Mouse (Mus musculus): ENCODE measurements at regions not wholly inside any gene's neighbourhood (a gene's known extent, or its start where the extent isn't known, plus 50 kb on each side); places are given as distances from the start of the nearest gene placed in this dataset.

DNA sequence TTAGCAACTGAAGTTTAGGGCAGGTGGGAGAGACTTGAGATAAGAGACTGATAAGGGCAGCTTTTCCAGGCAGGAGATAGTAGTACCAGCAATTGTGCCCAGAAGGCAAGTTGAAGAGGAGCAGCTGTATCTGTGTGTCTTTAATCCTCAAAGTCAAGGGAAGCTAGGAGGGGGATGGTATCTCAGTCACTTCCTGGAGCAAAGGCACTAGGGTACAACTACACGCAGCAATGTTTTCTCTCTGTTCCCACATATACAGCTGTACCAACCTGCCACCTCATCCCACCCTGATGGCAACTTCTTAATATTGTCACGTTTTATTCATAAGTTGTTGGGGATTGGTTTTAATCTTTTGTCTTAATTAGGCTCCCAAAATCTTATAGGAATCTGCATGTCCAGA lies 97.8 kb upstream of the Arid2 start:
- Histone ChIP-seq H3K4me1 (ENCODE audit: control insufficient read depth, insufficient read depth, low read length) (no peaks in the 10 kb centered on the region), H3K4me3 (replicated peaks; ENCODE audit: extremely low read depth, low read depth, low read length) (no peak overlapping the region)
- TF ChIP-seq CTCF (IDR thresholded peaks at IDR 0.05; ENCODE audit: insufficient read depth, low read length): no peak
- TF ChIP-seq POLR2A (IDR thresholded peaks at IDR 0.05; ENCODE audit: borderline replicate concordance, extremely low read depth, low read depth, low read length): no peak
- WGBS: 63% methylated on average over 2 of the region's 2 CpGs
- DNase-seq: no peak

DNA sequence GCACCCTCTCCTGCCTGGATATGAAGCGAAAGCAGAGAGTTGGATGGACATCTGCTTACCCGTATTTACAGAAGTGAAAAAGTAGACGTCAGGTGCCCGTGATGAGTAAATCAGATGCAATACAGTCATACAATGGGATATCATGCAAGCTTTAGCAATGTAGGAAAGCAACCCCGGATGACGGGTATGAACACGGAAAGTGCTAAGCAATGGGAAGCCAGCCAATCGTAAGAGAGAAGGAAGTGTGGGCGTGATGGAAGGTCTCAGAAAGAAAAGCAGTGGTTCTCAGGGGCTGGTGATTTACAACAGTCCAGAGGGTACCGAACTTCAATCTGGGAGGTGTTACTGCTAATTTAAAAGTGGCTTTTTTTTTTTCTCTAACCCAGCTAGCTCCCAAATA lies 89.9 kb upstream of the Arid2 start:
- no peak overlapping the region for H3K4me3 ChIP-seq (replicated peaks; ENCODE audit: extremely low read depth, low read depth, low read length)
- TF ChIP-seq POLR2A (IDR thresholded peaks at IDR 0.05; ENCODE audit: borderline replicate concordance, extremely low read depth, low read depth, low read length) (no peak), CTCF (IDR thresholded peaks at IDR 0.05; ENCODE audit: insufficient read depth, low read length) (no peak)
- DNase-seq: no peak
- WGBS: 63% methylated on average over 10 of the region's 10 CpGs
- no peaks in the 10 kb centered on the region for H3K4me1 ChIP-seq (ENCODE audit: control insufficient read depth, insufficient read depth, low read length)

DNA sequence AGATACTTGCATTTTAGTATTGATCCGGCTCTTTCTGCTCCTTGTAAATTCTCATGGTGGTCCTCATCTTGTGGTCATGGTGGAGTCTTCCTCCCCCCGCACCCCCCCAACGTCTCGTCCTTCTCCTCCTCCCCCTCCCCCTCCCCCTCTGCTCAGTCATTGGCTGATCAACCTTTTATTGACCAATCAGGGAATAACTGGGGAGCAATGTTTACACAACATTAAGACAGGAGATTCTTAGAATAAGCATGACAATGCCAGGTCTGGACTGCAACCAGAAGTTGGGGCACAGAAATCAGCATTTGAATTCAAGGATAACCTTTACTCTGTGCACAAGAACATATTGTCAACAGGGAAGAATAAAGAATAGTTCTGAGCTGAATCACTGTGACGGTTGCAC lies 89.4 kb upstream of the Arid2 start:
- H3K4me3 ChIP-seq (replicated peaks; ENCODE audit: extremely low read depth, low read depth, low read length): no peak overlapping the region
- WGBS: 51% methylated on average over 5 of the region's 5 CpGs
- no peaks in the 10 kb centered on the region for H3K4me1 ChIP-seq (ENCODE audit: control insufficient read depth, insufficient read depth, low read length)
- no peak for DNase-seq
- TF ChIP-seq POLR2A (IDR thresholded peaks at IDR 0.05; ENCODE audit: borderline replicate concordance, extremely low read depth, low read depth, low read length) (no peak), CTCF (IDR thresholded peaks at IDR 0.05; ENCODE audit: insufficient read depth, low read length) (no peak)

DNA sequence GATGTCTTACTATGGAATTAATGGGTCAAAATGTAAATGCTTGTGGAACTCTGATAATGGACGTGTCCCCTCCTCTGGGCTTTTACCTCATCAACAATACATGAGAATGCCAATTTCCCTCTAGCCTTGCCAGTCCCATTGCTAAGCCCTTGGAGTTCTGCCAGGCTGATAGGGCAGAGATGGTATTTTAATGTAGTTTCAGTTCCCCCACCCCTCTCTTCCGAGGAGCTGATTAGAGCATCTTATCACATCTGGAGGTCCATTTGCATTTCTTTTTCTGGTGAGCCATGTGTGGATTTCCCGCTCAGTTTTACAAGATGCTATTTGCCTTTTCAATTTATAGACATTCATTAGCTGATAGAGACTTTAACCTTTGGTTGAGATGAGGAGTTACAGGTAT lies 86.0 kb upstream of the Arid2 start:
- no peak for DNase-seq
- TF ChIP-seq CTCF (IDR thresholded peaks at IDR 0.05; ENCODE audit: insufficient read depth, low read length) (no peak), POLR2A (IDR thresholded peaks at IDR 0.05; ENCODE audit: borderline replicate concordance, extremely low read depth, low read depth, low read length) (no peak)
- H3K4me3 ChIP-seq (replicated peaks; ENCODE audit: extremely low read depth, low read depth, low read length): no peak overlapping the region
- WGBS: 46% methylated on average over 3 of the region's 3 CpGs
- no peaks in the 10 kb centered on the region for H3K4me1 ChIP-seq (ENCODE audit: control insufficient read depth, insufficient read depth, low read length)

DNA sequence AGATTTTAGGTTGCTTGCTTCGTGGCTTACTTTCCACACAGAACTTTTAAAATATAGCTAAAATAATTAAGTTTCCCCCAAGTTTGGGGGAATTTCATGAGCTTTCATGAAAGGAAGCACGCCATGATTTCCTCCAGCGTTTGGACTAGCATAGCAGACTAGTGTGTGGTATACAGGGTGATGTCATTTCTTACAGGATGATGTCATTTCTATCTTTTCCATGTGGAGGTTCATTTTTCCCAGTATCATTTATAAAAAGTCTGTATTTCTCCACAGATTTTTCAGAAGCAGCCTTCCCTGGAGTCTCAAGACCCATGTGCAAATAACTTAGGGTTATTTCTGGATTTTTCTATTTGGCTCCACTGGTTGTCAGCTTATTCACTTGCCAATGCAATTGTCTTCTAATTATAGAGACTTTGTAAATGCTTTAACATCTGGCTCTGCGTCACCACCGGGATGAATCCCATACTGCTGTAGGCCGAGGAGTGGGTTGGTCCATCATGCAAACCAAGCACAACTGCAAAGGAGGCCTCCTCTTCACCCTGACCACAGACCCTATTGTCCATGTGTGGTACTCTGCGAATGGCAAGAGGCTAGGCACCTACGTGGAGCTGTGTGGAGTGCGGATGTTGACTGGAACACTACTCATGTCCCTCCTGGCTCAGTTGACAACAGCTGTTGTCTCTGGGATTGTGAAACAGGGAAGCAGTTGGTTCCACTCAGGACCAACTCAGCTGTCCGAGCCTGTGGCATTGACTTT lies 85.4 kb upstream of the Arid2 start:
- WGBS: 79% methylated on average over 10 of the region's 10 CpGs
- H3K4me1 ChIP-seq (ENCODE audit: control insufficient read depth, insufficient read depth, low read length): no peaks in the 10 kb centered on the region
- TF ChIP-seq POLR2A (IDR thresholded peaks at IDR 0.05; ENCODE audit: borderline replicate concordance, extremely low read depth, low read depth, low read length) (no peak), CTCF (IDR thresholded peaks at IDR 0.05; ENCODE audit: insufficient read depth, low read length) (no peak)
- no peak overlapping the region for H3K4me3 ChIP-seq (replicated peaks; ENCODE audit: extremely low read depth, low read depth, low read length)
- DNase-seq: no peak

DNA sequence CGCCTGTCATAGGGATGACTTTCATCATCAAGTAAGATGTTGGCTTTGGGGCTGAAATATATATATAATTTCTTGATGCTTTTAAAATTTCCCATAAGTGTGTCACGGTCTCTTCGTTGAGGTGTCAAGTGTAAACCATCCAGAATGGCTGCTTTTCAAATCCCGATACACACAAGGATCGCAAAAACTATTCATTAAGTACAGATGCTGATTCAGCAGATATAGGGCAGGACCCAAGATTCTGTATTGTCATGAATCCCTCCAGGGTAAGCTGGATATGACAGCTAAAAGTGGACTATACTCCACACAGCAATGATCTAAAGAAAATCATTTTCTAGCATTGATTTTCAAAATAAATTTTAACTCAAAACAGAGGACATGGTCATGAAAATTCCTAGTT lies 83.1 kb upstream of the Arid2 start:
- WGBS: 95% methylated on average over 5 of the region's 5 CpGs
- no peak for DNase-seq
- Histone ChIP-seq H3K4me3 (replicated peaks; ENCODE audit: extremely low read depth, low read depth, low read length) (no peak overlapping the region), H3K4me1 (ENCODE audit: control insufficient read depth, insufficient read depth, low read length) (no peaks in the 10 kb centered on the region)
- TF ChIP-seq POLR2A (IDR thresholded peaks at IDR 0.05; ENCODE audit: borderline replicate concordance, extremely low read depth, low read depth, low read length): no peak
- no peak for TF ChIP-seq CTCF (IDR thresholded peaks at IDR 0.05; ENCODE audit: insufficient read depth, low read length)

DNA sequence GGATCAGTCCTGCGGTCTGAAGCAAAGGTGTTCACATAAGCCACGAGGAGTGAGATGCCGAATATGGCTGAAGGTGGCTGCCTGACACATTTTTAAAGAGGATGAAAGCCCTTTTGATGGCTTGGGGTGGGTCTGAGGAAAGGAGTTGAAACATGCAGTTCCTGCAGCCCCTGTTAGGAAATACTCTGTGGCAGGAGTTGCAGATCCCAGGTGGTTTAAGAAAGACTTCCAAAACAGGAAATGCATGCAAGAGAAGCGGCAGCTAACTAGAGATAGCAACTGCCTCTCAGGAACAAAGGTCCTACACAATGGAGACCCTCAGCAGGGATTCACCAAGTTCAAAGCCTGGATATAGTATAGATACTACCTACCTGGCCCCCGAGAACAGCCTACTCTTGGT lies 82.7 kb upstream of the Arid2 start:
- no peaks in the 10 kb centered on the region for H3K4me1 ChIP-seq (ENCODE audit: control insufficient read depth, insufficient read depth, low read length)
- no peak overlapping the region for H3K4me3 ChIP-seq (replicated peaks; ENCODE audit: extremely low read depth, low read depth, low read length)
- 76% methylated on average over 5 of the region's 5 CpGs for WGBS
- no peak for DNase-seq
- no peak for TF ChIP-seq CTCF (IDR thresholded peaks at IDR 0.05; ENCODE audit: insufficient read depth, low read length)
- TF ChIP-seq POLR2A (IDR thresholded peaks at IDR 0.05; ENCODE audit: borderline replicate concordance, extremely low read depth, low read depth, low read length): no peak

DNA sequence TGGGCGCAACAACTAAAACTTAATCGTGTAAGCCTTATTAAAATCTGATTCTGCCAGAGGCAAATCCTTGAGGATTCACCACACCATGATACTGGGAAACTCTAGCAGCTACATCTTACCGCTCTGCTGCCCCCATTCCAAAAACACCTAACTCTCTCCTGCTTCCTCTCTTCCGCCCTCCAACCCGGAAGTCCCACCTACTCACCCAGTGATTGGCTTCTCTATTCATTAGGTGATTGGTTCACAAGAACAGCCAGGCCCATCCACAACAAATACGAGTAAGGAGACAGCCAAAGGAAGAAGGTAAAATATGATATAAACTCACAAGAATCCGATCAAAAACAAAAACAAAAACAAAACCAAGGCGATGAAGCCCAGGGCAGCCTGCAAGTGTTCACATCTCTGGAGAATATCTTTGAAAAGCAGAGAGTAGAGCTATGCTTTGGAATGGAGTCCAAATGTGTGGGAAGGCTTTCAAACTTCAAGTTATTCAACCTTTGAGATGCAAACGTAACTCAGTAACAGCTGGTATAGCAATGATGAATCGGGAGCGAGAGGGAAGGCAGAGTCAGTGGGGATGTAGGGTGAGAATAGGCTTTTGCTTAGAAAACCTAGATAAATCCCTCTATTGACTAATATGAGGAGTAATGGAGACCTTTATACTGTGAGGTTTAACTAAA lies 76.5 kb upstream of the Arid2 start:
- Histone ChIP-seq H3K4me3 (replicated peaks; ENCODE audit: extremely low read depth, low read depth, low read length) (no peak overlapping the region), H3K4me1 (ENCODE audit: control insufficient read depth, insufficient read depth, low read length) (no peaks in the 10 kb centered on the region)
- 82% methylated on average over 11 of the region's 11 CpGs for WGBS
- no peak for TF ChIP-seq POLR2A (IDR thresholded peaks at IDR 0.05; ENCODE audit: borderline replicate concordance, extremely low read depth, low read depth, low read length)
- TF ChIP-seq CTCF (IDR thresholded peaks at IDR 0.05; ENCODE audit: insufficient read depth, low read length): no peak
- no peak for DNase-seq

DNA sequence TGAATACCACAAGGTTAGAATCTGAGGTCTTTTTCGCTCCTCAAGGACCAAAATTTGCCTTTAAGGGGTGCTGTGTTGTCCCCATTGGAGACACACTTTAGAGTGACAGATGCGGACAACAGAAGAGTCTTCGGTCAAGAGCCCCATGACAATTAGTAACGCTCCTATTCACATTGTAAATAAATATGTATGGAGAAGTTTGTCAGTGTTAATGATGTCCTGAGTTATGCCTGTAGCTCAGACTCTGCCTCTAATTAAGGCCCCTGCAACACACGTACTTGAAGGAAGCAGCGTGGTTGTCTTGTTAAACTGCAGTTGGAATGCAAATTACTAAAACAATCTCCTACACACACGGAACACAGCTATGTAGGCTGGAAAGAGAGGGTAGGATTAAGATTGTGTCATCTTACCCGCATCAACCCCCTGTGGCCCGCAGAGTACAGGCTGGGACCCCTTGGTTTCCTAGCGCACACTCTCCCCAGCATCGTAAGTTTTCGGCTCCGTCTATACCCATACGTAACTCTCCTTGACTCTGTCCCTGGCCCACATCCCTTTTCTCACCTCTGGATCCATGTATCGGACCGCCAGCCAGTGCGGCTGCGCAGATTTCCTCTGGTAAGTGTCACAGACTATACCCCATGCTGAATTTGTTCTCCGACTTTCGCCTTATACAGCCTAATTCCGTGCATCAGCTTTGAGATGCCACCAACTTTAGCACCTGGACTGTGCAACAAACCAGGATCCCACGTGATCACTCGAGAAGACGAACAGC lies 73.6 kb upstream of the Arid2 start:
- no peak overlapping the region for H3K4me3 ChIP-seq (replicated peaks; ENCODE audit: extremely low read depth, low read depth, low read length)
- WGBS: 87% methylated on average over 24 of the region's 24 CpGs
- H3K4me1 ChIP-seq (ENCODE audit: control insufficient read depth, insufficient read depth, low read length): no peaks in the 10 kb centered on the region
- no peak for DNase-seq
- TF ChIP-seq POLR2A (IDR thresholded peaks at IDR 0.05; ENCODE audit: borderline replicate concordance, extremely low read depth, low read depth, low read length) (no peak), CTCF (IDR thresholded peaks at IDR 0.05; ENCODE audit: insufficient read depth, low read length) (no peak)

All from lung, adult 2 months (tissue).